Mouse (Mus musculus) bone marrow macrophage, adult 2 months (primary cell): ENCODE results near the gene Myl7. TPM values are rescaled to one million over a fixed set of nuclear protein-coding genes. Genes with fewer than 3 reads are reported as not detected.

Experiments used
- H3K27ac ChIP-seq: 2 replicates; pipeline ENCODE4 v1.5.1; 2012; ENCODE audit warnings: low read depth, low read length; ENCODE audit not compliant: insufficient read depth
- H3K4me1 ChIP-seq: 2 replicates; pipeline ENCODE4 v1.6.1; 2012; ENCODE audit warnings: low read length; ENCODE audit not compliant: control insufficient read depth, insufficient read depth
- H3K4me3 ChIP-seq: 2 replicates; pipeline ENCODE4 v1.5.1; 2012; ENCODE audit warnings: mild to moderate bottlenecking, low read length, moderate library complexity; ENCODE audit not compliant: insufficient read depth
- CTCF ChIP-seq: IDR thresholded peaks from 2 replicates; pipeline ENCODE4 v1.5.1; 2012; ENCODE audit warnings: low read depth, mild to moderate bottlenecking, low read length, moderate library complexity
- POLR2A ChIP-seq: IDR thresholded peaks from 2 replicates; pipeline ENCODE4 v1.6.1; 2012; ENCODE audit warnings: mild to moderate bottlenecking, low read depth, low read length, borderline replicate concordance
- polyA plus RNA-seq: library from polyadenylated mRNA; stranded (reverse); fragments of >200 nt; gene quantifications from 2 replicates; pipeline ENCODE4 v1.2.4, GENCODE M21; 2012; ENCODE audit not compliant: missing spikeins, insufficient read depth, insufficient read length

Gene Myl7
- polyA plus RNA-seq, 1 experiment, result not detected

GRCm38 (mm10) chr11:5918111-5918510 lies 19.5 kb upstream of the Myl7 start:
- TF ChIP-seq POLR2A (no peak), CTCF (no peak)
- Histone ChIP-seq H3K4me1 (peaks cover 3% of the 10 kb centered on the region; the same call in 1 of the 2 replicates), H3K4me3 (no peak overlapping the region), H3K27ac (no peak overlapping the region)

GRCm38 (mm10) chr11:5916178-5916548 lies 17.6 kb upstream of the Myl7 start:
- no peak overlapping the region for H3K4me3 ChIP-seq
- TF ChIP-seq CTCF (no peak), POLR2A (no peak)
- H3K27ac ChIP-seq, result no peak overlapping the region
- peaks cover 3% of the 10 kb centered on the region; the same call in 1 of the 2 replicates for H3K4me1 ChIP-seq

- Histone ChIP-seq H3K27ac (no peak overlapping the region), H3K4me3 (no peak overlapping the region), H3K4me1 (peaks cover 3% of the 10 kb centered on the region; the same call in 1 of the 2 replicates)
- no peak for TF ChIP-seq CTCF
- TF ChIP-seq POLR2A, result no peak
Measured at GRCm38 (mm10) chr11:5915429-5916177, 17.0 kb upstream of the Myl7 start.

DNA sequence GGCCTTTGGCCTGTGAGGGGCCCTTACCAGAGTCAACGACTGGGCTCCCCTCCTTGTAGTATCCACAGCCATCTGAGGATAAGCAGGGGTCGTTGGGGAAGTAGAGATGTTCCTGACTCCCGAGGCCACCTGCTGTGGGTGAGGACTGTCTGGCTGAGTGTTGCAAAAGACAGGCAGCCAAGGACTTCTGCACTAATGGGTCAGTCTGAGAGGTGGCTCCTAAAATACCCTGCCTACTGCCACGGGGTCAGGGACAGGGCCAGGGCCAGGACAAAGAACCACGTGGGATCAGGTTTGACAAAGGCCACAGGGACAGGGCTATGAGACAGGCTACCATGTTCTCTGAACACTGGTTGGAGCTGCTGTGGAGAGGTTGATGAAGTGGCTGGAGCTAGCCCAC lies 16.4 kb upstream of the Myl7 start:
- H3K4me1 ChIP-seq, result peaks cover 3% of the 10 kb centered on the region; the same call in 1 of the 2 replicates
- no peak overlapping the region for H3K4me3 ChIP-seq
- TF ChIP-seq POLR2A (no peak), CTCF (no peak)
- H3K27ac ChIP-seq, result no peak overlapping the region

DNA sequence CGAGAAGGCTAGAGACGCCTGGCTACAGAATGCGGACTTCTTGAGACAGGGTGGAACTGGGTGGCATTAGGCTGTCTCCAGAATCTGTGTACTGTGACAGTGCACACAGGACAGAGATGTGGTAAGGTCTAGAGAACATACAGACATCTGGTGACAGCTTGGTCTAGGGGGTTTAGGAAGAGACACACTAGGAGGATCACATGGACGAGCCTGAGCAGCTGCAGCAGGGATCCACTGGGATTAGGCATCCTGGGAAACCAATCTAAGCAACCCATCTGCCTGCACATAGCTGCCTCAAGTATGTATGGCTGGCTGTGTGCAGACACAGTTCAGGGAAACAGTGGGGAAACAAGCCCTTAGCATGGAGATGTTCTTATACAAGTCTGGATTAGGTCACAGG lies 15.4 kb upstream of the Myl7 start:
- TF ChIP-seq CTCF (no peak), POLR2A (no peak)
- Histone ChIP-seq H3K27ac (no peak overlapping the region), H3K4me3 (no peak overlapping the region), H3K4me1 (peaks cover 3% of the 10 kb centered on the region; the same call in 1 of the 2 replicates)

- no peak overlapping the region for H3K27ac ChIP-seq
- peaks cover 3% of the 10 kb centered on the region; the same call in 1 of the 2 replicates for H3K4me1 ChIP-seq
- no peak overlapping the region for H3K4me3 ChIP-seq
- TF ChIP-seq CTCF, result no peak
- TF ChIP-seq POLR2A, result no peak
Measured at GRCm38 (mm10) chr11:5913256-5913655, 14.7 kb upstream of the Myl7 start.

- TF ChIP-seq CTCF, result 0 out of 2 replicates have a peak, but pooled peaks have one; percentile 29
- no peak for TF ChIP-seq POLR2A
- no peak overlapping the region for H3K4me3 ChIP-seq
- H3K27ac ChIP-seq, result no peak overlapping the region
- H3K4me1 ChIP-seq, result peaks cover 3% of the 10 kb centered on the region; the same call in 1 of the 2 replicates
Measured at GRCm38 (mm10) chr11:5912635-5913034, 14.1 kb upstream of the Myl7 start.

GRCm38 (mm10) chr11:5908642-5909041 lies 10.1 kb upstream of the Myl7 start:
- TF ChIP-seq CTCF (no peak), POLR2A (no peak)

DNA sequence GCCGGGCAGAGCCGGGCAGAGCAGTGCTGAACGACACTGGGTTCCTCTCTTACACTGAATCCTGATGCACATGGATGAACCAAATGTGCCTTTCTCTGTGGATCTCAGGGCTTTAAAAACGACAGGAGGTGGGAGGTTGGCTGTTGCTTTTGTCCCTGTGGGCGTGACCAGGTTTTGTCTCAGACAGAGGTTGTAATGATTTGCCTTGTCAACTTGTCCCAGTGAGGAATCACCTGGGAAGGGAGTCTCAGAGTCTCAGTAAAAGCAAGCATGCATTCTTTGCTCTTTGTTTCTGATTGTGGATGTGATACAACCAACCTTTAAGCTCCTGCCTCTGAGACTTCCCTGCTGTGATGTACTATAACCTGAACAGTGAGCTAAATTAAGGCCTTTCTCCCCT lies 8.5 kb upstream of the Myl7 start:
- no peaks in the 10 kb centered on the region for H3K4me1 ChIP-seq
- H3K27ac ChIP-seq, result no peak overlapping the region
- TF ChIP-seq CTCF (no peak), POLR2A (no peak)
- H3K4me3 ChIP-seq, result no peak overlapping the region

More at GRCm38 (mm10) chr11:5908642-5909041, 10.1 kb upstream of the Myl7 start:
- no peaks in the 10 kb centered on the region for H3K4me1 ChIP-seq
- H3K27ac ChIP-seq, result no peak overlapping the region
- H3K4me3 ChIP-seq, result no peak overlapping the region

- Histone ChIP-seq H3K4me3 (no peak overlapping the region), H3K4me1 (no peaks in the 10 kb centered on the region), H3K27ac (no peak overlapping the region)
- no peak for TF ChIP-seq POLR2A
- TF ChIP-seq CTCF, result no peak
Measured at GRCm38 (mm10) chr11:5905778-5906518, 7.4 kb upstream of the Myl7 start.
